Mouse (Mus musculus) midbrain, embryonic 15.5 days (tissue): ENCODE results near the gene Gm20388. TPM values are rescaled to one million over a fixed set of nuclear protein-coding genes. Genes with fewer than 3 reads are reported as not detected.
A peak's percentile ranks its signal among the peaks of the same experiment; 100 is the strongest.

Experiments used
- ATAC-seq: fragments of 200-750 bp; cut with Nextera tagmentation; replicated peaks from 2 replicates; pipeline ENCODE4 v1.8.0; 2017; ENCODE audit warnings: moderate TSS enrichment
- H3K27ac ChIP-seq: fragments of 300-500 bp; sonication (generic); 2 replicates; pipeline ENCODE4 v1.5.1; 2015; ENCODE audit warnings: mild to moderate bottlenecking, inconsistent platforms
- H3K27me3 ChIP-seq: fragments of 300-500 bp; sonication (generic); replicated peaks from 2 replicates; pipeline ENCODE4 v1.6.1; 2015; ENCODE audit warnings: inconsistent platforms
- H3K36me3 ChIP-seq: fragments of 300-500 bp; sonication (generic); replicated peaks from 2 replicates; pipeline ENCODE4 v1.6.1; 2015; ENCODE audit warnings: inconsistent platforms
- H3K4me1 ChIP-seq: fragments of 300-500 bp; sonication (generic); 2 replicates; pipeline ENCODE4 v1.6.1; 2015; ENCODE audit warnings: inconsistent platforms
- H3K4me2 ChIP-seq: fragments of 300-500 bp; sonication (generic); 2 replicates; pipeline ENCODE4 v1.6.1; 2015; ENCODE audit warnings: inconsistent platforms, mild to moderate bottlenecking, moderate library complexity
- H3K4me3 ChIP-seq: fragments of 300-500 bp; sonication (generic); 2 replicates; pipeline ENCODE4 v1.5.1; 2015; ENCODE audit warnings: mild to moderate bottlenecking, inconsistent platforms
- H3K9ac ChIP-seq: fragments of 300-500 bp; sonication (generic); 2 replicates; pipeline ENCODE4 v1.6.1; 2015; ENCODE audit warnings: mild to moderate bottlenecking, inconsistent platforms
- H3K9me3 ChIP-seq: fragments of 300-500 bp; sonication (generic); 2 replicates; pipeline ENCODE4 v1.6.1; 2016; ENCODE audit warnings: inconsistent platforms
- whole genome bisulfite sequencing: fragments of 180-500 bp; shearing (Covaris S2); methylation state at CpG from one replicate; pipeline ENCODE4 v1.1.7; 2015; ENCODE audit warnings: mixed read lengths; 5-methylcytosine and 5-hydroxymethylcytosine counted together
- polyA plus RNA-seq: library from polyadenylated mRNA; unstranded; fragments of >200 nt; fragmentation: Nextera tagmentation; extraction: Ambion mirVana; gene quantifications from 2 replicates; pipeline ENCODE4 v1.2.1, GENCODE M21; 2015

Gene Gm20388
- polyA plus RNA-seq, 1 experiment from 2014 or later = 5.6 TPM

GRCm38 (mm10) chr8:121513429-121513828 is 1602.8 kb downstream of the Gm20388 start:
- peak; percentile 66 for ATAC-seq
- 6% methylated on average over 12 of the region's 12 CpGs for WGBS
- no peak overlapping the region for H3K4me3 ChIP-seq
- peaks cover 26% of the 10 kb centered on the region for H3K27me3 ChIP-seq
- H3K36me3 ChIP-seq = no peaks in the 10 kb centered on the region
- no peaks in the 10 kb centered on the region for H3K4me1 ChIP-seq
- H3K27ac ChIP-seq = no peak overlapping the region
- no peaks in the 10 kb centered on the region for H3K9me3 ChIP-seq
- no peak overlapping the region for H3K4me2 ChIP-seq
- no peak overlapping the region for H3K9ac ChIP-seq

DNA sequence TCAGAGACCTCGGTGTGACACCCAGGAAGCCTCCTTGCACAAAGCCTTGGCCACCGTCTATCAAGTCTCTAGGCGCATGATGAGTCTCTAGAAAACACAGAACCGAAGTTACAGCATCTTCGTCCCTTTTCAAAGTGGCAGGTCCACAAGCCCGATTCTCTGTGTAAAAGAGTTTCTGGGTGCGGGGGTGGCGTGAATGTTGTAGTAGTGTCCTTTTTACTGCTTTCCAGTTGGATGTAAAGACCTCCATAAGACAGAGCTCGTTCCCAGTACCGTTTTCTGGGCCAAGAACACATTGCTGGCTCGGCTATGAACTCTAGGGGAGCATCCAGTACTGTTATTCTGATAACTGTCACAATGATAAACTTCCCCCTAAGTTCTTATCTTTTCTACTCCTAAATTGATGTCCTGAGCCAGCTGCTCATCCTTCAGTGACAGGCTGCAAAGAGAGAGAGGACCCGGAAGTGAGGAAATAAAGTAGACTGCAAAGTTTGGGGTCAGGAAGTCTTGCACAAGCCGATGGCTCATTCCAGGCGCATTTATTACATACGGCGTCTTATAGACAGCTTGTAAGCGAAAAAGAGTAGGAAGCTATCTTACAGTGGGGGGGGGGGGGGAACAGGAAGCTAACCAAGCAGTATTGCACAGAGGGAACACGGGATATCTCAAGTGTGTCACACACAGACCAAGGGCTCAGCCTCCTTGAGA is 1614.6 kb downstream of the Gm20388 start:
- WGBS = 84% methylated on average over 18 of the region's 18 CpGs

GRCm38 (mm10) chr8:121526811-121527550 is 1616.3 kb downstream of the Gm20388 start:
- WGBS = 68% methylated on average over 6 of the region's 6 CpGs
- Histone ChIP-seq H3K27me3 (no peaks in the 10 kb centered on the region), H3K9ac (no peak overlapping the region), H3K9me3 (no peaks in the 10 kb centered on the region), H3K4me2 (no peak overlapping the region), H3K4me3 (no peak overlapping the region), H3K27ac (no peak overlapping the region), H3K4me1 (no peaks in the 10 kb centered on the region), H3K36me3 (no peaks in the 10 kb centered on the region)
- ATAC-seq = no peak

More for the DNA sequence above, 1614.6 kb downstream of the Gm20388 start:
- Histone ChIP-seq H3K9ac (no peak overlapping the region), H3K4me2 (no peak overlapping the region), H3K27me3 (no peaks in the 10 kb centered on the region), H3K9me3 (no peaks in the 10 kb centered on the region), H3K27ac (no peak overlapping the region), H3K36me3 (no peaks in the 10 kb centered on the region), H3K4me1 (no peaks in the 10 kb centered on the region), H3K4me3 (no peak overlapping the region)
- ATAC-seq = no peak

GRCm38 (mm10) chr8:121527751-121528150 is 1617.1 kb downstream of the Gm20388 start:
- WGBS = 85% methylated on average over 9 of the region's 9 CpGs
- no peak overlapping the region for H3K27ac ChIP-seq

GRCm38 (mm10) chr8:121528790-121529189 is 1618.1 kb downstream of the Gm20388 start:
- no peaks in the 10 kb centered on the region for H3K27me3 ChIP-seq
- no peaks in the 10 kb centered on the region for H3K4me1 ChIP-seq
- H3K9me3 ChIP-seq = no peaks in the 10 kb centered on the region
- H3K4me3 ChIP-seq = no peak overlapping the region
- H3K27ac ChIP-seq = no peak overlapping the region
- no peak overlapping the region for H3K9ac ChIP-seq
- no peaks in the 10 kb centered on the region for H3K36me3 ChIP-seq
- no peak for ATAC-seq
- WGBS = 87% methylated on average over 15 of the region's 15 CpGs
- H3K4me2 ChIP-seq = no peak overlapping the region

More at GRCm38 (mm10) chr8:121527751-121528150, 1617.1 kb downstream of the Gm20388 start:
- Histone ChIP-seq H3K4me3 (no peak overlapping the region), H3K9ac (no peak overlapping the region), H3K27me3 (no peaks in the 10 kb centered on the region), H3K4me1 (no peaks in the 10 kb centered on the region), H3K36me3 (no peaks in the 10 kb centered on the region), H3K4me2 (no peak overlapping the region), H3K9me3 (no peaks in the 10 kb centered on the region)
- no peak for ATAC-seq

GRCm38 (mm10) chr8:121530639-121531038 is 1620.0 kb downstream of the Gm20388 start:
- Histone ChIP-seq H3K4me1 (no peaks in the 10 kb centered on the region), H3K4me2 (no peak overlapping the region), H3K9me3 (no peaks in the 10 kb centered on the region), H3K27ac (no peak overlapping the region), H3K9ac (no peak overlapping the region), H3K4me3 (no peak overlapping the region), H3K36me3 (no peaks in the 10 kb centered on the region), H3K27me3 (no peaks in the 10 kb centered on the region)
- no peak for ATAC-seq
- 83% methylated on average over 10 of the region's 10 CpGs for WGBS

DNA sequence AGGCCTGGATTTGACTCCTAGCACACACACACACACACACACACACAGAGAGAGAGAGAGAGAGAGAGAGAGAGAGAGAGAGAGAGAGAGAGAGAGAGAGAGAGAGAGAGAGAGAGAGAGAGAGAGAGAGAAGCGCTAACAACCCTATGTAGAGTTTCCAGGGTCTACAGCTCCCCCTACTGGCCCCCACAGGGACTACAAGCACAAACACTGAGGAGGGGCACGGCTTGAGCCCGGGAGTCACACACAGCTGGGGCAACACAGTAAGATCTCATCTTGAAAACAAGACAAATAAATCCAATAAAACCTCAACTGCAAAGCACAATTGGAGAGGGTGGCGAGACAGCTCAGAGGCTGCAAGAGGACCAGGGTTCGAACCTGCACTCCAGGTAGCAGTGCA is 1621.7 kb downstream of the Gm20388 start:
- H3K4me1 ChIP-seq = no peaks in the 10 kb centered on the region
- ATAC-seq = no peak
- H3K4me2 ChIP-seq = no peak overlapping the region
- WGBS = 52% methylated on average over 5 of the region's 5 CpGs
- H3K9ac ChIP-seq = no peak overlapping the region
- H3K27ac ChIP-seq = no peak overlapping the region
- no peaks in the 10 kb centered on the region for H3K27me3 ChIP-seq
- H3K36me3 ChIP-seq = no peaks in the 10 kb centered on the region
- H3K4me3 ChIP-seq = no peak overlapping the region
- no peaks in the 10 kb centered on the region for H3K9me3 ChIP-seq

DNA sequence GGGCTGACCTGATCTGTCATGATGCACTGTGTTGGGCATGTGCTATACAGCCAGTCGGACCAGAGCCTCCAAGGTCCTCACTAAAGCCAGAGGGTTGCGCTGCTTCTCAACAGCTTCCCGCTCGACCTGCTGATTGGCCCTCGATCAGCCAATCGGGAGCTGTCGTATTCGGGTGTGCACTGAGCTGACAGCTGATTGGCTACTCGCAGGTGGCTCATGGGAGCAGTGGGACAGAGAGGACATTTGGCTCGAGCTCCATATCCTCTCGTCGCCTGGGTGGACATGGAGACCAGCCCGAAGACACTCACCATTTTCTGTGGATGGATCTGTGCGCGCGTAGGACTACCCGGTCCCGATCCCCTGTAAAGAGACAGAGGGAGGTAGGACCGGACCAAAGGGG is 1631.2 kb downstream of the Gm20388 start:
- Histone ChIP-seq H3K9ac (no peak overlapping the region), H3K27me3 (no peaks in the 10 kb centered on the region), H3K9me3 (no peaks in the 10 kb centered on the region), H3K4me2 (no peak overlapping the region), H3K4me3 (no peak overlapping the region), H3K36me3 (no peaks in the 10 kb centered on the region), H3K4me1 (no peaks in the 10 kb centered on the region), H3K27ac (no peak overlapping the region)
- ATAC-seq = no peak
- WGBS = 79% methylated on average over 19 of the region's 19 CpGs

- H3K36me3 ChIP-seq = no peaks in the 10 kb centered on the region
- no peak for ATAC-seq
- H3K4me1 ChIP-seq = no peaks in the 10 kb centered on the region
- H3K4me2 ChIP-seq = no peak overlapping the region
- no peaks in the 10 kb centered on the region for H3K9me3 ChIP-seq
- 69% methylated on average over 13 of the region's 13 CpGs for WGBS
- H3K27ac ChIP-seq = no peak overlapping the region
- H3K27me3 ChIP-seq = no peaks in the 10 kb centered on the region
- no peak overlapping the region for H3K4me3 ChIP-seq
- H3K9ac ChIP-seq = no peak overlapping the region
Measured at GRCm38 (mm10) chr8:121542901-121543300, 1632.3 kb downstream of the Gm20388 start.

DNA sequence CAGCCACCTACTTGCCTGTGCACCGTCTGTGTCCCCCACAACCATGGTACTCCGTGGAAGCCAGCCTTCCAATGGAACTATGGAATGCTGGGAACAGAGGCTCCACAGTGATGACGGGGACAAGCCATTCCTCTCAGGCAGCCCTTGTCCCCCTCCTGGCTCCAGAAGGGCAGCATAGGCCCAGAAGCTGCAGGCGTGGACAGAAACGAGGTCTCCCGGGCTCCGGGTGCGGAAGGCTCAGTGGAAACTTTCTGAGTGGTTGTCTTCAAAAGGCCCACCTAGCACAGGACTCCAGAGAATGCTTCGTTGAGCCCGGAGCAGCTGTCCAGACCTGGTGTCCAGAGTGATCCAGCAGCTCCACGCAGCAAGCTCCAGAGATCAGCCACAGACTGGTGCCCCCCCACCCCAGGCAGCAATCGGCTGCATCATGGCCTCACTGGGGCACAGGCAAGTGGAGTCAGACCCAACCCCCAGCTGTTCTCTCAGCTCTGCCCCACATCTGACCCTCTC is 1633.7 kb downstream of the Gm20388 start, which contains the start of gene 1700018B08Rik:
Gene 1700018B08Rik, minus strand, starts transcription at position 45 of the 510 bp plus-strand sequence.
- Histone ChIP-seq H3K4me3 (no peak within 1 kb of the TSS), H3K9ac (no peak within 1 kb of the TSS), H3K4me2 (no peak within 1 kb of the TSS), H3K9me3 (no peaks in the 10 kb centered on the region), H3K27ac (no peak within 1 kb of the TSS), H3K27me3 (no peaks in the 10 kb centered on the region), H3K36me3 (no peaks in the 10 kb centered on the region), H3K4me1 (no peaks in the 10 kb centered on the region)
- ATAC-seq = no peak
- WGBS = 88% methylated on average over 12 of the region's 12 CpGs

- H3K4me1 ChIP-seq = no peaks in the 10 kb centered on the region
- H3K27me3 ChIP-seq = no peaks in the 10 kb centered on the region
- no peak for ATAC-seq
- H3K9ac ChIP-seq = no peak overlapping the region
- no peaks in the 10 kb centered on the region for H3K9me3 ChIP-seq
- no peak overlapping the region for H3K27ac ChIP-seq
- WGBS = 83% methylated on average over 11 of the region's 11 CpGs
- no peaks in the 10 kb centered on the region for H3K36me3 ChIP-seq
- H3K4me3 ChIP-seq = no peak overlapping the region
- H3K4me2 ChIP-seq = no peak overlapping the region
Measured at GRCm38 (mm10) chr8:121544936-121545335, 1634.3 kb downstream of the Gm20388 start.

DNA sequence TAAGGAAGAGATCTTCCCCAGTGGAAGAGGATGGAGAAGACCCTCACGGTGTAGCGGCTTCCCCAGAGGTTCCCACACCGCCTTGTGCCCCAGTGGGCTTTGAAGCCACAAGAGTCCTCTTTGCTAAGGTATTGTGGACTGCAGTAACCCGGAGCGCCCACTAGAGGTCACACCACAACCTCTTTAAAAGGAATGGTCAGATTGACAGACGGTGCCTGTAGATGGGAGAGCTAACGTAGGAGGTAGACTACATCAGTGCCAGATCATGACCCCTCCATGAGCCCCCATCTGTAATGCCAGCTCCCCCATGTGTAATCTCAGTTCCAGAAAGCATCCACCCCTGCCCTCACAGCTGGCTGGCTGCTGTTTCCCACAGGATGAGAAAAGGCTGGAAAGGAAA is 1636.5 kb downstream of the Gm20388 start:
- ATAC-seq = peak; percentile 56; the same call in 1 of the 2 replicates
- Histone ChIP-seq H3K27me3 (no peaks in the 10 kb centered on the region), H3K4me3 (no peak overlapping the region), H3K36me3 (peaks cover 8% of the 10 kb centered on the region), H3K4me2 (no peak overlapping the region), H3K9ac (no peak overlapping the region), H3K9me3 (no peaks in the 10 kb centered on the region), H3K4me1 (no peaks in the 10 kb centered on the region), H3K27ac (no peak overlapping the region)
- 3% methylated on average over 7 of the region's 7 CpGs for WGBS
